Mouse (Mus musculus) megakaryocyte, embryonic 14.5 days (primary cell): ENCODE measurements around the gene Lekr1.

ENCODE experiments used
- FLI1 ChIP-seq: IDR thresholded peaks from 2 replicates; pipeline ENCODE4 v1.6.1; 2012; ENCODE audit warnings: low read length, inconsistent platforms, mixed read lengths
- GATA1 ChIP-seq: IDR thresholded peaks from 3 replicates; pipeline ENCODE4 v1.6.1; 2012; ENCODE audit warnings: mixed read lengths, low read length, inconsistent platforms, borderline replicate concordance

DNA sequence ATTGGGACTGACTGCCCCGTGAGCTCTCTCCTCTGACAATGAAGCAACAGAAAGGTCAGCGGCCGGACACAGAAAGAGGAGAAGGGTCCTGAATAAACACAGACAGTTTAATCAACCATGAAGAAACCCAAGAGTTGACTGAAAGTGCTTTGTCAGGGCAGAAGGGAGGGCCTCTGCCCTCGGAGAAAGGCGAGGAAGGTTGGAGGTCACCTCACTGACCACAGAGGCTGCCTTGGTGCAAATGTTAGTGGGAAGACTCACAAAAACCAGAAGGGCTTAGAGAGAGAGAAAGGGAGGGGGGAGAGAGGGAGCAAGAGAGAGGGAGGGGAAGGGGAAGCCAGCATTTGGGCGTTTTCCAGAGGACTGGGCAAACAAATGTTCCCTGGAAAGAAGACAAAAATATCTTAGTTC lies 195.4 kb downstream of the Lekr1 start:
- TF ChIP-seq GATA1: no peak
- TF ChIP-seq FLI1: no peak
